Mouse (Mus musculus) ES-E14 (cell line): ENCODE measurements around the gene Mthfd2.

Source experiments
- CHD2 ChIP-seq: IDR thresholded peaks from 2 replicates; pipeline ENCODE4 v1.6.1; 2014; ENCODE audit warnings: mild to moderate bottlenecking, low read depth, low read length, inconsistent platforms
- HCFC1 ChIP-seq: IDR thresholded peaks from 2 replicates; pipeline ENCODE4 v1.6.1; 2012; ENCODE audit warnings: low read length, inconsistent platforms, borderline replicate concordance; ENCODE audit not compliant: insufficient read depth

DNA sequence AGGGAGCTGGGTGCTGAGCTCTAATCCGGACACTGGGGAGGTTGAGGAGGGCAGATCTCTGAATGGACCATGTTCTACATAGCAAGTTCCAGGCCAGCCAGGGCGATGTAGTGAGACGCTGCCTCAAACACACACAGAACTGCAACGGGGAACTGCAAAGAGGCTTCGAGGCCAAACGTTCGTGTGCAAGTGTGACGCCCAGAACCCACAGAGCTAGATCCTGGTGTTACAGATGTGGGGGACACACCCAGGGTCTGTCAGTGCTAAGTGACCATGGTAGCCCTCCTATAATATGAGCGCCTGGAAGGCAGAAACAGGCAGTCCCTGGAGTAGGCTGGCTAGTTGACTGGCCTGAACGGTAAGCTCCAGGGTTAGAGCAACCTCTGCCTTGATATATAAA lies 31.7 kb upstream of the Mthfd2 start:
- TF ChIP-seq HCFC1, result no peak
- no peak for TF ChIP-seq CHD2
